Comparison of ENCODE assay signal across 9 mouse cellular contexts in genomic region chr9:72735822-72736410, GRCm38 (mm10).
DNase-seq lines count a peak whose midpoint lies in the region; ATAC-seq and TF ChIP-seq lines count a peak whose summit lies in the region.
"Had no signal": no experiment of that assay in that cellular context is flagged by ENCODE, and none has a peak within 500 bp of the region (broad histone marks: within the 10 kb centered on the region; RNA-seq: fewer than 3 reads in every experiment).

No protein-coding gene starts in this region.

- no peaks in the 10 kb centered on the region for H3K27me3 ChIP-seq in hindbrain, postnatal 0 days (ENCODE audit: insufficient read depth, low read length)
- no peaks in the 10 kb centered on the region for H3K27me3 ChIP-seq in stomach, embryonic 16.5 days (ENCODE audit: control insufficient read depth, insufficient read depth, low read length)
- H3K27me3 ChIP-seq: heart, embryonic 13.5 days had no signal

- H3K4me1 ChIP-seq in hindbrain, postnatal 0 days (ENCODE audit: insufficient read depth, low read length), result no peaks in the 10 kb centered on the region
- H3K4me1 ChIP-seq in stomach, embryonic 16.5 days (ENCODE audit: control insufficient read depth, insufficient read depth, low read length), result no peaks in the 10 kb centered on the region

- ATAC-seq in hindbrain, postnatal 0 days, result no peak
- 0 out of 2 replicates have a peak, but pooled peaks have one; percentile 37 for ATAC-seq in stomach, embryonic 16.5 days (ENCODE audit: insufficient read depth, low FRiP score)

- H3K36me3 ChIP-seq in hindbrain, postnatal 0 days (ENCODE audit: insufficient read depth, low read length), result peaks cover 87% of the 10 kb centered on the region
- peaks cover 67% of the 10 kb centered on the region for H3K36me3 ChIP-seq in stomach, embryonic 16.5 days (ENCODE audit: control insufficient read depth, insufficient read depth, low read length)

- no peak overlapping the region for H3K4me3 ChIP-seq in hindbrain, postnatal 0 days (ENCODE audit: low read length)
- H3K4me3 ChIP-seq in stomach, embryonic 16.5 days (replicated peaks; ENCODE audit: low read length), result no peak overlapping the region
- H3K4me3 ChIP-seq: heart, embryonic 13.5 days; myocyte had no signal

- peak; percentile 79 for TF ChIP-seq CTCF in hindbrain, postnatal 0 days (IDR thresholded peaks at IDR 0.05; ENCODE audit: low read depth)

- 72% methylated on average over 3 of the region's 3 CpGs for WGBS in hindbrain, postnatal 0 days
- WGBS in stomach, embryonic 16.5 days, result 55% methylated on average over 3 of the region's 3 CpGs

- H3K4me2 ChIP-seq in hindbrain, postnatal 0 days (ENCODE audit: low read depth, low read length), result no peak overlapping the region
- no peak overlapping the region for H3K4me2 ChIP-seq in stomach, embryonic 16.5 days (ENCODE audit: low read depth, low read length)
- H3K4me2 ChIP-seq: heart, embryonic 13.5 days had no signal

- no peaks in the 10 kb centered on the region for H3K9me3 ChIP-seq in hindbrain, postnatal 0 days (ENCODE audit: low read length)
- H3K9me3 ChIP-seq in stomach, embryonic 16.5 days (replicated peaks; ENCODE audit: control insufficient read depth, low read length), result no peaks in the 10 kb centered on the region
- H3K9me3 ChIP-seq: heart, embryonic 13.5 days had no signal

- no peak overlapping the region for H3K27ac ChIP-seq in hindbrain, postnatal 0 days
- no peak overlapping the region for H3K27ac ChIP-seq in stomach, embryonic 16.5 days (ENCODE audit: low read length)

- DNase-seq in layer of hippocampus, postnatal 10 days (ENCODE audit: low spot score in 2 of 2), result peak; percentile 37 to 39
- no peak for DNase-seq in layer of hippocampus, adult 8-10 months (ENCODE audit: low spot score in 2 of 2)
- peak; percentile 33 for DNase-seq in MEL-GATA-1-ER (ENCODE audit: extremely low read depth, low read depth)
- DNase-seq in brain, adult 2 months (ENCODE audit: low read depth, low spot score), result peak; percentile 33
- DNase-seq in hindbrain, postnatal 0 days (ENCODE audit: low spot score), result peak; percentile 51
- DNase-seq in lung, postnatal 10 days, result peak; percentile 68

- H3K9ac ChIP-seq in hindbrain, postnatal 0 days (replicated peaks; ENCODE audit: low read length), result no peak overlapping the region
- H3K9ac ChIP-seq in stomach, embryonic 16.5 days (ENCODE audit: low read length), result no peak overlapping the region
- H3K9ac ChIP-seq: heart, embryonic 13.5 days had no signal

Comparison
In these comparisons a context has a peak if more than half of its experiments do, and no peak if none do; other contexts are left out.
1. DNase-seq: peak in layer of hippocampus, postnatal 10 days (2 of 2), MEL-GATA-1-ER (single experiment), brain, adult 2 months (single experiment), hindbrain, postnatal 0 days (single experiment) and lung, postnatal 10 days (single experiment); none in layer of hippocampus, adult 8-10 months (0 of 2).